Mouse (Mus musculus) B cell, adult 2 months (primary cell): ENCODE measurements around the gene Rbms3.

ENCODE experiments used
- DNase-seq, 2 experiments: peaks; one replicate each; pipeline ENCODE4 v3.0.0; 2022

The Rbms3 gene

GRCm38 (mm10) chr9:116557781-116558180 is 1071.9 kb downstream of the Rbms3 start:
- no peak for DNase-seq

GRCm38 (mm10) chr9:116556641-116557040 is 1073.1 kb downstream of the Rbms3 start:
- no peak for DNase-seq

- peak; percentile 40 to 50 for DNase-seq
Measured at GRCm38 (mm10) chr9:116553181-116553580, 1076.5 kb downstream of the Rbms3 start.

- no peak for DNase-seq
Measured at GRCm38 (mm10) chr9:116546156-116546555, 1083.6 kb downstream of the Rbms3 start.

DNA sequence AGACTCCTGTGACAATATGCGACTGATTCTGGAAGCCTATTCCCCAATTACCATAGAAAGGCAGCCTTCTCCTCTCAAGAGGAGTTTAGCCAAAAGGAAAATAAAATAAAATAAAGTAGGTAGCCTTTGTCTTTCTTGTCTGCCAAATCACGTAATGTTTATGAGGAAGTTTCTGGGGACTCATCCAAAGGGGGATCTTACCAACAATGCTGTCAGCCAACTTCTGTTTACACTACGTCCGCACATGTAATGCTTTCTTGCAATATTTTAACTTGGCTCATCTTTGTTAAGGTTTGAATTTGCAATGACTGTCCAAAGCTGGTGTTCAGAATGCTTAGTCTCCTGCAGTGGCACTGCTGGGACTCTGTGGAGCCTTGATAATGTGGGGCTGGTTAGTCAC is 1086.9 kb downstream of the Rbms3 start:
- DNase-seq, result no peak

DNA sequence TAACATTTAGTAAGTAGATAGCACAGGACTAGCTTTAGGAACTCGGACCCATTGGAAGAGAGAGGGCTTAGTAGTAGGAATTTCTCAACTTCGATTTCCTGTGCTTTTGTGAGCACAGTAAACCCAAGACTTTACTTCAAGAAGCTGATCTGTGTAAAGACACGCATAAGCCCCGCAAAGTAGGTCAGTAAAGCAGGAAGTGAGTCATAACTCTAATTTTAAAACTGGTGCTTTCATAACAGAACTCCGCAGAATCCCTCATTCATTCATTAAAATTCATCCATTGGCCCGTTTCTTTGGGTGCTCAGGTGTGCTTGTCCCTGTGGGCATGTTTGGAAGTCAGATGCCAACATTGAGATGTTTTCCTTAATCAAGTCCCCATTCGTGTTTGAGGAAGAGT is 1087.7 kb downstream of the Rbms3 start:
- no peak for DNase-seq

DNA sequence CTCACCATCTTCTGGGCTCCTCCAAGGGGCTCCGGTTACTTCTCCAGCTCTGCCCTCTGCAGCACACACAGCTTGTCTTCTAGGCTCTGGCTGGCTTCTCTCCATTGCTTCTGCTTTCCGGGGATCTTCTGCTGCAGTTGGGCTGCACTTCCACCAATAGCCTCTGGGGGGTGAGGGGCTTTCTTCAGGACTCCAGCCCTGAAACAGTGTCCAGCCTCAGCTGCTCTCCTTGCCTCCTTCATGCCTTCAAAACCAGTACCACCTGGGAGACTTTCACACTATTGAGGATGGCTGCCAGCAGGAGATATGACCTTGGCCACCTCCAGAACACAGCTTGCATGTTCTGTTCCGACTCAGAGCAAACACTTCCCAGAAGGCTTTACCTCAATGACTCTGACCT is 1094.0 kb downstream of the Rbms3 start:
- peak; percentile 19 to 30 for DNase-seq

DNA sequence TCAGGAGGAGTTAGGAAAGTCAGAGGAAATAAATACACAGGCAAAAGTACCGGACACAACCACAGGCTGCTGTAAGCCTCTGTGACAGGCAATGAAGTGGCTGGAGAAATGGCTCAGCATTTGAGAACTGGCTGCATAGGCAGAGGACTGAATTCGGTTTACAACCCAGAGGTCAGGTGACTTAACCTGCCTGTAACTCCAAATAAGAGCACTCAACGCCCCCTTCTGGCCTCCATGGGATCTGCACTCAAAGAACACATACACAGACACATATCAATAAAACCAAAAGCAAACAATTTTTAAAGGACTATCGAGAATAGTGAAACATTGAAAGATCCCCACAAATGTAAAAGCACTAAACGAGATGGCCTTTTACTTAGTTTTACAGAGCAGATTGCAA is 1096.3 kb downstream of the Rbms3 start:
- no peak for DNase-seq

GRCm38 (mm10) chr9:116531121-116531520 is 1098.6 kb downstream of the Rbms3 start:
- DNase-seq, result no peak

DNA sequence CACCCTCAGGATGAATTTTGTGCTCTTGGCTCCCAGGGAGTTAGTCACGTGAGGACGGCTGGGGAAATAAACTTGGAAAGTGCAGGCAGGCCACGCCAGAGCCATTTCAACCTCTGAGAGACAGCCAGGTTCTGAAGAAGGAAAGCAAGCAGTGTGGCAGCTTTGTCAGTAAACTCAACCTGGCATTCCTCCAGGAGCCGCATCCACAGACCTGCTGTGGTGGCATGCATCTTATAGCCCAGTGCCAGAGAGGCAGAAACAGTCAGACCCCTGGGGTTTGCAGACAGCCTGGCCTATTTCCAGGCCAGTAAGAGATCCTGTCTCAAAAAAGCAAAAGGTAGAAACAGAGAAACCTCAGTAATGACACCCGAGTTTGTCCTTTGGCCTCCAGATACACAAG is 1105.3 kb downstream of the Rbms3 start:
- DNase-seq, result no peak
